Mouse (Mus musculus) hematopoietic stem cell, adult 5-6 weeks (primary cell): ENCODE data around the gene Dlg4. TPM values are rescaled to one million over a fixed set of nuclear protein-coding genes. Genes with fewer than 3 reads are reported as not detected.
"Not testable (repeated sequence)": the region's sequence is repeated elsewhere in the genome, so short reads cannot be mapped to it uniquely, and the experiment has no call there.

Experiments used
- ATAC-seq, 2 experiments: fragments of 125-278 bp in 1 of 2; replicated peaks in 1 of 2; 2 replicates each; pipeline ENCODE4 v1.8.0; 2016 to 2017; ENCODE audit warnings: inconsistent platforms in 2 of 2, mild to moderate bottlenecking in 2 of 2, moderate number of reproducible peaks in 2 of 2, low read depth in 1 of 2, moderate TSS enrichment in 1 of 2; ENCODE audit not compliant: low FRiP score in 2 of 2, poor library complexity in 2 of 2, severe bottlenecking in 2 of 2, insufficient read depth in 1 of 2, low TSS enrichment in 1 of 2
- total RNA-seq: library from RNA; stranded (forward); fragments of 172-1452, 232-1000 nt; gene quantifications from 2 replicates; pipeline ENCODE4 v1.2.3, GENCODE M21; 2017

Gene Dlg4
- total RNA-seq, 1 experiment from 2014 or later = 9.3 TPM

GRCm38 (mm10) chr11:70014051-70014450, 2.7 kb upstream of the Dlg4 start:
- no peak for ATAC-seq

GRCm38 (mm10) chr11:70014880-70015558, 1.7 kb upstream of the Dlg4 start, which contains the start of gene Acadvl:
Gene Acadvl, minus strand, starts transcription at chr11:70015411.
- peak; percentile 84 to 88 for ATAC-seq

- no peak for ATAC-seq
Measured at GRCm38 (mm10) chr11:70015677-70016076, 1.1 kb upstream of the Dlg4 start.

GRCm38 (mm10) chr11:70016177-70016576, 565 bp upstream of the Dlg4 start:
- ATAC-seq = not testable (repeated sequence)

- ATAC-seq = no peak
Measured at GRCm38 (mm10) chr11:70017199-70017767, 541 bp downstream of the Dlg4 start.

GRCm38 (mm10) chr11:70018131-70018990, 1.6 kb downstream of the Dlg4 start:
- no peak for ATAC-seq

GRCm38 (mm10) chr11:70019495-70020021, 2.8 kb downstream of the Dlg4 start:
- no peak for ATAC-seq

- no peak for ATAC-seq
Measured at GRCm38 (mm10) chr11:70020022-70020631, 3.4 kb downstream of the Dlg4 start.

- peak; percentile 71 to 75 for ATAC-seq
Measured at GRCm38 (mm10) chr11:70020731-70021263, 4.1 kb downstream of the Dlg4 start.

- peak; percentile 66 to 82 for ATAC-seq
Measured at GRCm38 (mm10) chr11:70021264-70022132, 4.8 kb downstream of the Dlg4 start.

GRCm38 (mm10) chr11:70023481-70024150, 6.9 kb downstream of the Dlg4 start:
- no peak for ATAC-seq

GRCm38 (mm10) chr11:70024151-70024514, 7.4 kb downstream of the Dlg4 start:
- ATAC-seq = no peak

GRCm38 (mm10) chr11:70026689-70027088, 9.9 kb downstream of the Dlg4 start:
- no peak for ATAC-seq

GRCm38 (mm10) chr11:70027397-70027796, 10.7 kb downstream of the Dlg4 start:
- ATAC-seq = no peak

- ATAC-seq = no peak
Measured at GRCm38 (mm10) chr11:70028401-70029129, 11.8 kb downstream of the Dlg4 start.
